Mouse (Mus musculus) testis, postnatal 14 days (tissue): ENCODE data around the gene Frmd4b.

Experiments used
- DNase-seq: peaks from one replicate; pipeline ENCODE4 v3.0.0; 2021; ENCODE audit warnings: low spot score

Gene Frmd4b

GRCm38 (mm10) chr6:97312545-97312939 lies 304.8 kb downstream of the Frmd4b start:
- no peak for DNase-seq

- DNase-seq: peak; percentile 53
Measured at GRCm38 (mm10) chr6:97311599-97312544, 305.5 kb downstream of the Frmd4b start.

DNA sequence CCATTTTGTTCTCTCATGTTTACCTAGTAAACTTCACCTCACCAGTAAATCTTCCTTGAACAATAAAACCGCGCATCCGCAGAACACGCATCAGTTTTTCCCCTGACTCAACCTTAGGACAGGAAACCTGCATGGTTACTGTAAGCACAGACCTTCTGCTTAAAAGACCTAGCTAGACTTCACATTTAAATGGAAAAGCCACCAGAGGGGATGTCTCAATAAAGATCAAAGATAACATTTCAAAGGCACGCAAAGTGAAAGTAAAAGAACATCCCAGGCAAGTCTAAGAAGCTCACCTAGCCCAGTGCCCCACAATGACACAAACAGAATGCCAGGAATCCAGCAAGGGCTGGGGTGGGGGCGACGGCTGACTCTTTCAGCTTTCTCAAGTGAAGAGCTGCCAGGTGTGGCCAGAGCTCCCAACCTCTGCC lies 306.4 kb downstream of the Frmd4b start:
- no peak for DNase-seq

GRCm38 (mm10) chr6:97309161-97309560 lies 308.2 kb downstream of the Frmd4b start:
- DNase-seq: no peak

- no peak for DNase-seq
Measured at GRCm38 (mm10) chr6:97308562-97308961, 308.8 kb downstream of the Frmd4b start.

GRCm38 (mm10) chr6:97307231-97307630 lies 310.1 kb downstream of the Frmd4b start:
- DNase-seq: no peak

DNA sequence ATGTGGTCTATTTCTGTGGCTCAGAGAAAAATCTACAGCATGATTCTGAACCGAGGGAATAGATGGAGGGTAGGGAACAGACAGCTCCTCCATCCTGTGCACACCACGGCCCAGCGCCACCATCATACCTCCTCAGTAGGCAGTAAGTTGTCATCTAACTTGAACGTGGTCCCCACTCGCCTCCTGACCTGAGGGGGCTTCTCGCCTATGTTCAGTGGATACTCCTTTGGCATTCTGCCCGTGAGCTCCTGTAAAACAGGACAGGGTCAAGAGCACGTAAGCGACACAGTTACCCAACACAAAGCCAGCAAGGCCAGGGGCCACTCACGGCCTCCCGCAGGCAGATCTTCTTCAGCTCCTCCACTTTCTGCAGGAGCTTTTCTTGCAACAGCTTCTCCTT lies 311.0 kb downstream of the Frmd4b start:
- no peak for DNase-seq

DNA sequence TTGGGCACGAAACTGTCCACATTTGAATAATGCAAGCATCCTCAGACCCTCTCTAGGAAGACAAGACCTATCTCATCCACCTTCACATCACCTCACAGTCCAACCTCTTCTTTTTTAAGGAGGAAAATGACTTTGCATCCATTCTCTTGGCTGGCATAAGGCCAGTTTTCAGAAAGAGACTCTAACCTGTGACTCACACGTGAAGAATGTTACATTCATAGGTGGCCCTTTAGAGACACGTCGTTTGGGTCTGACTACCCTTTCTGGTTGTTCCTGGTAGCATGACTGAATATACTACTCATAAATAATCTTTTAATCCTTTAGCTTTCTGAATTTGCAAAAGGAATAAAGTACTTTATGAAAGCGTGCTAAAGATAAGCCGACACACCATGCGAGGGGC lies 311.9 kb downstream of the Frmd4b start:
- no peak for DNase-seq

DNA sequence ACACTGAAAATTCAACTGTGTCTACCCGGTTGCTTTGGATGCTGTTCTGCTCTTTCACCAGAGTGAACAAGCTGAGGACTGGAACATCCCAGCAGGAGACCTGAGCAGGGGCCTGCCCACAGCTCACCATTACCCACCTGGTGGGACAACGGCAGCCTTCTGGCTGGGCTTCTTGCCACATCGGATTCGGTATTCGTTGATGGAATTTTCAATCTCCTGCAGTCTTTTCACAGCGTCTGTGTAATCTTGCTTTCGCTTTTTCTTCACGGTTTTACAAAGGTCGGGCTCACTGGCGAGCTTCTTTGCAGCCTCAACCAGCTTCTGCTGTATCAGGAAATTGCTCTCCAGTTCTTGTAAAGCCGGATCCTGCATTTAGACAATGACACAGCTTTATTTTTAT lies 312.3 kb downstream of the Frmd4b start:
- no peak for DNase-seq

GRCm38 (mm10) chr6:97303277-97304109 lies 313.8 kb downstream of the Frmd4b start:
- DNase-seq: no peak

GRCm38 (mm10) chr6:97302303-97302702 lies 315.0 kb downstream of the Frmd4b start:
- no peak for DNase-seq

DNA sequence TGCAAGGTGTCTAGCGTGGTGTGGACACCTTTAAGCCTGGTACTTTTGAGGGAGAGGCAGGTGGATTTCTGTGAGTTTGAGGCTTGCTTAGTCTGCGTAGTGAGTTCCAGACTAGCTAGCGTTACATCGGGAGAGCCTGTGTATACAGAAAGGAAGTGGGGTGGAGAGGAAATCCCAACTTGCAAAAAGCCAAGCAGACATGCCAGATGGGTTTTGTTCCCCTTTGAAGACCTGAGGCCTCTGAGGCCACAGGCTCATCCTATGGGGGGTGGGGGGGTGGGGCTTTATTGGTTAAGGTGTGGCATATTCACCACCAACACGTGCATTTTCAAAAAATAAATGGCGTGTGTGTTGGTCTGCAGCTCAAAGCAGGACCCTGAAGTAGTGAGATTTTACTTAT lies 316.7 kb downstream of the Frmd4b start:
- DNase-seq: no peak

DNA sequence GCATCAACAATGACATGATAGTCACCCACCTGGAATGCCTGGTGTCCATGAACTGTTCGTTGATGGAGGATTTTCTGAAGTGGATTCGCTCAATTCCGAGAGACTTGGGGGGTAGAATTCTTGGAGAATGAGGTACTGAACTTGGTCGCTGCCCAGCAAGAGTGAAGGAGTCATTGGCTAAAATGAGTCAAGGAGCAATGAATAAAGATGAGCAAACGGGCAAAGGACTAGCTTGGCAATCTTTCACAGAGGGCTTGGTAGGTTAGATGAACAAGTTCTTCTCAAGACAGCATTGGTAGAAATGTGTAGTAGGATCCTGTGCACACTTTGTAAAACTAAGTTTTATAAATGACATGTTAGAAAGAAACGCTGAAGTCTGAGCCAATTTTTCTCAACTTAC lies 317.2 kb downstream of the Frmd4b start:
- no peak for DNase-seq

DNA sequence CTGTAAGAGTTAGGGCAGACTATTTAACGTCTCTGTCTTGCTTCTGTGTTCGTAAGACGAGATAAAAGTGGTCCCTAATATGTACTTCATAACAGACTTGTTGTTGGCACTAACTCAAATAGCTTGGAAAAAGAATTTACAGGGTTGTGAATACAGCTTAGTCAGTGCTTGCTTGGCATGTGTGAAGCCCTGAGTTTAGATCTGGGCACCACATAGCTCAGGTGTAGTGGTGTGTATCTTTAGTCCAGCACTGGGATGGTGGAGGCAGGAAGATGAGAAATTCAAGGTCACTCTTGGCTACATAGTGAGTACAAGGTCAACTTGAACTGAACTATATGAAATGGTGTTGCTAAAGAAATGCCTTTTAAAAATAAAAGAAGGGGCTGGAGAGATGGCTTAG lies 320.2 kb downstream of the Frmd4b start:
- DNase-seq: no peak

GRCm38 (mm10) chr6:97295866-97296527 lies 321.3 kb downstream of the Frmd4b start:
- DNase-seq: no peak

DNA sequence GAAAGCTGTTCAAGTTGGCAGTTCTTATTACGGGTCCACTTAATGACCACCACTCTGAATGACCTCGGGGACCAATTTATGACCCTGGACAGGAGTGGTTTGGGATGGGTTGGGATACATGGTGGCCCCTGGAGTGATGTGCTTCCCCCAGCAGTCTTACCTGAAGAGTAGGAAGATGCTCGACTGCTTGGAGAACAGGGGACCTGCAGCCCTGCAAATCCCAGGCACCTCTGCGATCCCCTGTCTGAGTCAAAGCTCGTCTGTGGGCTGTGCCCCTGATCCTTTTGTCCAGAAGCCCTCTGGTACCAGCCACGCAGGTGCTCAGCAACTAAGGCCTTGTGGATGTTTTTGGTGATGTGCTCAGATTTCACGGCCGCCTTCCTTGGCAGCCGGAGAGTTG lies 321.9 kb downstream of the Frmd4b start:
- DNase-seq: no peak

GRCm38 (mm10) chr6:97293667-97294569 lies 323.4 kb downstream of the Frmd4b start:
- DNase-seq: no peak

DNA sequence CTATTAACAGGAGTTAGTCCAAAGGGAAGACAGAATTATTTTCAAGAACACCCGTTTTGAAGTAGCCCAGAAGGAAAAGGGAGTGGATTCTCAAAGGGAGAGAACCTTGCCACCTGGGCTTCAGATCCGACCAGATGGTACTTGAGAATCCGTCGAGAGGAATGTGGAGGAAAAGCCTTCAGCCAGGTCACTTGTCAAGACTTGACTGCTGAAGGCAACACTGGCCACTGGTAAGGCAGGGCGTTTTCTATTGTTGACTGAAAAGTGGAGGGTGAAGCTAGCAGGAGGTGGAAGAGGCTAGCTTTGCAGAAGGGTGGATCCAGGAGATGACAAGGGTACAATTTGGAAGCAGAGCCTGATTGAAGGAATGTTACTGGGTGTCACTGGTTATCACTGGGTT lies 324.4 kb downstream of the Frmd4b start:
- DNase-seq: no peak

- DNase-seq: no peak
Measured at GRCm38 (mm10) chr6:97292096-97292495, 325.2 kb downstream of the Frmd4b start.

DNA sequence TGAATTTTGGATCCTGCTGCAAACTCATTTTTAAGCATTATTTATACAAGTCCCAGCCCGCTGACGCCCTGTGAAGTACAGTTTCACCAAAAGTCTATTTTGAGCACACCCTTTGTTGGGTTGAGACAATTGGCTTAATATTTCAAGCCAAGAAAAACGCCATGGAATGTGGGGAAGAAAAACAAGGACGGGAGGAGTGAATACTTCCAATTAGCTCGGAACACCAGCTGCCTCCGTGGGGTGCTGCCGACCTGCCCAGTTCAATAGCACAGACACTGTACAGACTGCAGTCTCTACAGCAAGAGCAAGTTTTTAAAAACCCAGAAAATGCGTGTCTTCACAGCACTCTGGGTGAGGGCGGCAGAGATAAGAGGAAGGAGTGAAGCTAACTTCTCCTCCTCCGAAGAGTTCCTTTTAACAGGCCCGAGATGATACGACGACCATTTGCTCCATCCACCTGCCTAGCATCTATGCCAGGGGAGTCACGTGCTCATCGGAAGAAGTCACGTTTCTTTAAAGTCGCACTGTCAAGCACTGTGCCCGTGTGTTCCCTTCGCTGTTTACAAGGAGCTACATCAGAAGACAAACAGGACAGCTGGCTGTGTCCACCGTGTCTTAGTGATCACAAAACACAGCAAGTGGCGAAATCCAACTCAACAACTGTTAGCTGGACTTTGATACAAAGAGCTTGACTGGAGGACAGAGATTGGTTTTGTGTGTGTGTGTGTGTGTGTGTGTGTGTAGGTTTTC lies 326.0 kb downstream of the Frmd4b start:
- no peak for DNase-seq

GRCm38 (mm10) chr6:97290687-97291086 lies 326.7 kb downstream of the Frmd4b start:
- DNase-seq: no peak
